In genomic region chr5:115489699-115490637, GRCm38 (mm10) we compare ENCODE assay signal across 8 mouse cellular contexts. TPM values are rescaled to one million over a fixed set of nuclear protein-coding genes. Genes with fewer than 3 reads are reported as not detected.
A peak's percentile ranks its signal among the peaks of the same experiment; 100 is the strongest.
DNase-seq lines count a peak whose midpoint lies in the region; ATAC-seq and TF ChIP-seq lines count a peak whose summit lies in the region.

No protein-coding gene starts in this region.

- H3K27me3 ChIP-seq in forebrain, embryonic 15.5 days = no peaks in the 10 kb centered on the region
- no peaks in the 10 kb centered on the region for H3K27me3 ChIP-seq in lung, embryonic 14.5 days (ENCODE audit: insufficient read depth, low read length)
- no peaks in the 10 kb centered on the region for H3K27me3 ChIP-seq in thymus, adult 2 months (ENCODE audit: control insufficient read depth, insufficient read depth, low read length)

- in situ Hi-C loops in ES-E14 (cut with MboI; ENCODE audit: low sequenced_read_pairs in 2 of 2, unreplicated experiment in 2 of 2) = no loop called here

- WGBS in forebrain, embryonic 15.5 days = under 1% methylated on average over 50 of the region's 50 CpGs
- WGBS in lung, embryonic 14.5 days = under 1% methylated on average over 50 of the region's 50 CpGs
- under 1% methylated on average over 50 of the region's 50 CpGs for WGBS in olfactory bulb, adult 2 months
- WGBS in thymus, adult 2 months = under 1% methylated on average over 50 of the region's 50 CpGs

- no peaks in the 10 kb centered on the region for H3K9me3 ChIP-seq in ES-E14 (ENCODE audit: control insufficient read depth, insufficient read depth, low read depth, low read length)
- no peaks in the 10 kb centered on the region for H3K9me3 ChIP-seq in forebrain, embryonic 15.5 days
- no peaks in the 10 kb centered on the region for H3K9me3 ChIP-seq in lung, embryonic 14.5 days (ENCODE audit: low read depth, low read length)

- H3K27ac ChIP-seq in ES-E14 (ENCODE audit: insufficient read depth, low read depth, low read length, poor library complexity, severe bottlenecking) = peak overlapping the region; percentile 100
- peak overlapping the region; percentile 100 for H3K27ac ChIP-seq in forebrain, embryonic 15.5 days (replicated peaks)
- H3K27ac ChIP-seq in layer of hippocampus, adult 2 months = peak overlapping the region; percentile 100
- H3K27ac ChIP-seq in lung, embryonic 14.5 days (ENCODE audit: low read depth) = peak overlapping the region; percentile 100
- peak overlapping the region; percentile 100 for H3K27ac ChIP-seq in olfactory bulb, adult 2 months (ENCODE audit: insufficient read depth, low read depth, low read length)
- peak overlapping the region; percentile 95 for H3K27ac ChIP-seq in thymus, adult 2 months (ENCODE audit: control insufficient read depth, insufficient read depth, low read length)

- 0 out of 2 replicates have a peak, but pooled peaks have one; percentile 27 for TF ChIP-seq POLR2A in olfactory bulb, adult 2 months (IDR thresholded peaks at IDR 0.05; ENCODE audit: insufficient read depth, low read depth, low read length)
- 0 out of 2 replicates have a peak, but pooled peaks have one; percentile 42 for TF ChIP-seq POLR2A in thymus, adult 2 months (IDR thresholded peaks at IDR 0.05; ENCODE audit: control insufficient read depth, extremely low read depth, insufficient read depth, low read length, poor library complexity)

- TF ChIP-seq CTCF in layer of hippocampus, adult 2 months (conservative IDR thresholded peaks at IDR 0.05) = no peak
- no peak for TF ChIP-seq CTCF in lung, embryonic 14.5 days (IDR thresholded peaks at IDR 0.05; ENCODE audit: low read depth)
- no peak for TF ChIP-seq CTCF in olfactory bulb, adult 2 months (IDR thresholded peaks at IDR 0.05; ENCODE audit: insufficient read depth, low read depth, low read length)
- TF ChIP-seq CTCF in thymus, adult 2 months (IDR thresholded peaks at IDR 0.05; ENCODE audit: borderline replicate concordance, control insufficient read depth, extremely low read depth, insufficient read depth, low read length, poor library complexity) = no peak

- H3K36me3 ChIP-seq in ES-E14 (ENCODE audit: control insufficient read depth, insufficient read depth, low read length, poor library complexity, severe bottlenecking) = no peaks in the 10 kb centered on the region
- no peaks in the 10 kb centered on the region for H3K36me3 ChIP-seq in forebrain, embryonic 15.5 days
- H3K36me3 ChIP-seq in lung, embryonic 14.5 days (ENCODE audit: insufficient read depth) = no peaks in the 10 kb centered on the region
- H3K36me3 ChIP-seq in thymus, adult 2 months (ENCODE audit: control insufficient read depth, insufficient read depth, low read length) = no peaks in the 10 kb centered on the region

- peak overlapping the region; percentile 78 for H3K4me2 ChIP-seq in forebrain, embryonic 15.5 days (replicated peaks)
- peak overlapping the region; percentile 66 for H3K4me2 ChIP-seq in lung, embryonic 14.5 days

- ATAC-seq in forebrain, embryonic 15.5 days (replicated peaks) = peak; percentile 82
- peak; percentile 79 for ATAC-seq in lung, embryonic 14.5 days (ENCODE audit: insufficient read depth)

- peak overlapping the region; percentile 88 for H3K9ac ChIP-seq in ES-E14 (ENCODE audit: insufficient read depth, low read depth, low read length, poor library complexity, severe bottlenecking)
- peak overlapping the region; percentile 98 for H3K9ac ChIP-seq in forebrain, embryonic 15.5 days (replicated peaks)
- H3K9ac ChIP-seq in lung, embryonic 14.5 days = peak overlapping the region; percentile 76

- H3K4me1 ChIP-seq in ES-E14 (ENCODE audit: control insufficient read depth in 2 of 2, insufficient read depth in 2 of 2, low read length in 2 of 2, poor library complexity in 1 of 2) = peaks cover 0 to 15% of the 10 kb centered on the region in 2 experiments; a peak in 1 of 4 replicates
- H3K4me1 ChIP-seq in forebrain, embryonic 15.5 days = peaks cover 35% of the 10 kb centered on the region
- H3K4me1 ChIP-seq in lung, embryonic 14.5 days (ENCODE audit: insufficient read depth) = 0 out of 2 replicates have a peak, but pooled peaks cover 5% of the 10 kb centered on the region
- peaks cover 13% of the 10 kb centered on the region for H3K4me1 ChIP-seq in olfactory bulb, adult 2 months (ENCODE audit: control insufficient read depth, insufficient read depth, low read length)
- peaks cover 16% of the 10 kb centered on the region for H3K4me1 ChIP-seq in thymus, adult 2 months (replicated peaks; ENCODE audit: control insufficient read depth, insufficient read depth, low read length)

- intact Hi-C loops in heart, postnatal 36 days (cut with DNase I) = no loop called here

- DNase-seq in ES-E14 (ENCODE audit: low read depth, low spot score) = peak; percentile 94
- peak; percentile 89 for DNase-seq in cerebellum, adult 11 months
- DNase-seq in heart, postnatal 36 days = peak; percentile 87 to 94
- peak; percentile 80 to 85 for DNase-seq in layer of hippocampus, adult 2 months (ENCODE audit: low spot score in 2 of 2)
- peak; percentile 92 for DNase-seq in lung, embryonic 14.5 days
- DNase-seq in thymus, adult 2 months = peak; percentile 78

- peak overlapping the region; percentile 0 to 21; a peak in 2 of 4 replicates for H3K4me3 ChIP-seq in ES-E14 (ENCODE audit: insufficient read depth in 1 of 2, low read depth in 1 of 2, low read length in 2 of 2, poor library complexity in 1 of 2, severe bottlenecking in 1 of 2)
- peak overlapping the region; percentile 44 for H3K4me3 ChIP-seq in forebrain, embryonic 15.5 days
- H3K4me3 ChIP-seq in layer of hippocampus, adult 2 months = peak overlapping the region; percentile 63
- H3K4me3 ChIP-seq in lung, embryonic 14.5 days (ENCODE audit: low read depth, low read length) = peak overlapping the region; percentile 28
- H3K4me3 ChIP-seq in olfactory bulb, adult 2 months (ENCODE audit: insufficient read depth, low read depth, low read length) = peak overlapping the region; percentile 47
- peak overlapping the region; percentile 39 for H3K4me3 ChIP-seq in thymus, adult 2 months (ENCODE audit: control insufficient read depth, insufficient read depth, low read length)

TF ChIP-seq in ES-E14, 5 proteins besides CTCF, POLR2A, EP300 and RAD21:
- TF ChIP-seq MAFK (IDR thresholded peaks at IDR 0.05; ENCODE audit: insufficient read depth, low read depth, low read length) = 0 out of 2 replicates have a peak, but pooled peaks have one; percentile 10
- TF ChIP-seq HCFC1 (IDR thresholded peaks at IDR 0.05; ENCODE audit: borderline replicate concordance, insufficient read depth, low read length) = peak; percentile 76
- TF ChIP-seq CHD2 (IDR thresholded peaks at IDR 0.05; ENCODE audit: low read depth, low read length) = no peak
TF ChIP-seq in ES-E14: peak in this region for 2.

RNA-seq across cellular contexts. Expression of gene Sirt4, which starts 5.4 kb away (rescaled TPM):
- total RNA-seq in ES-E14 (2012; rRNA removed) = 15.3 and 25.7 TPM in 2 replicates
- 34.0 and 34.2 TPM in 2 replicates for polyA plus RNA-seq in forebrain, embryonic 15.5 days (2015; fragmentation: Nextera tagmentation; extraction: Ambion mirVana)
- 10 to 100 TPM; 17.9 to 18.1 TPM for total RNA-seq in heart, postnatal 36 days (2021)
- 10 to 100 TPM; 37.8 to 56.5 TPM for total RNA-seq in layer of hippocampus, adult 2 months (2021)
- 22.8 and 23.9 TPM in 2 replicates for polyA plus RNA-seq in lung, embryonic 14.5 days (2014; fragmentation: Nextera tagmentation; extraction: Ambion mirVana)
- not detected in 2 replicates for polyA plus RNA-seq in olfactory bulb, adult 2 months (2012; ENCODE audit: insufficient read depth, insufficient read length, low replicate concordance, missing spikeins)
- 47.2 and 48.6 TPM in 2 replicates for polyA plus RNA-seq in thymus, adult 2 months (2012; rRNA removed)

RNA-seq across cellular contexts. Expression of gene Pxn, which starts 16.5 kb away (rescaled TPM):
- 25.5 and 29.4 TPM in 2 replicates for total RNA-seq in ES-E14 (2012; rRNA removed)
- polyA plus RNA-seq in forebrain, embryonic 15.5 days (2015; fragmentation: Nextera tagmentation; extraction: Ambion mirVana) = 19.1 and 19.7 TPM in 2 replicates
- total RNA-seq in heart, postnatal 36 days (2021) = 10 to 100 TPM; 36.2 to 37.9 TPM
- 10 to 100 TPM; 40.8 to 47.3 TPM for total RNA-seq in layer of hippocampus, adult 2 months (2021)
- polyA plus RNA-seq in lung, embryonic 14.5 days (2014; fragmentation: Nextera tagmentation; extraction: Ambion mirVana) = 22.3 and 25.2 TPM in 2 replicates
- not detected in 2 replicates for polyA plus RNA-seq in olfactory bulb, adult 2 months (2012; ENCODE audit: insufficient read depth, insufficient read length, low replicate concordance, missing spikeins)
- 161 and 172 TPM in 2 replicates for polyA plus RNA-seq in thymus, adult 2 months (2012; rRNA removed)

RNA-seq across cellular contexts. Expression of gene Pla2g1b, which starts 23.9 kb away (rescaled TPM):
- total RNA-seq in ES-E14 (2012; rRNA removed) = 31.1 and 36.6 TPM in 2 replicates
- polyA plus RNA-seq in forebrain, embryonic 15.5 days (2015; fragmentation: Nextera tagmentation; extraction: Ambion mirVana) = not detected in 2 replicates
- total RNA-seq in heart, postnatal 36 days (2021) = not detected
- total RNA-seq in layer of hippocampus, adult 2 months (2021) = not detected
- polyA plus RNA-seq in lung, embryonic 14.5 days (2014; fragmentation: Nextera tagmentation; extraction: Ambion mirVana) = 4.5 and 5.6 TPM in 2 replicates
- not detected in 2 replicates for polyA plus RNA-seq in olfactory bulb, adult 2 months (2012; ENCODE audit: insufficient read depth, insufficient read length, low replicate concordance, missing spikeins)
- 1.2 and 1.8 TPM in 2 replicates for polyA plus RNA-seq in thymus, adult 2 months (2012; rRNA removed)

Comparison
In these comparisons a context has a peak if more than half of its experiments do, and no peak if none do; other contexts are left out.
1. Peak in every context shown above with its lines: DNase-seq, ATAC-seq, H3K4me3 ChIP-seq and H3K27ac ChIP-seq.
2. H3K4me3 ChIP-seq: peak in every context shown above with its lines; median percentile 63 in layer of hippocampus, adult 2 months; 47 in olfactory bulb, adult 2 months; 44 in forebrain, embryonic 15.5 days; 39 in thymus, adult 2 months; 28 in lung, embryonic 14.5 days; 10 in ES-E14.
3. RNA of gene Sirt4, which starts 5.4 kb away (polyA plus RNA-seq): 47.2 to 48.6 TPM in thymus, adult 2 months, 34.0 to 34.2 TPM in forebrain, embryonic 15.5 days and 22.8 to 23.9 TPM in lung, embryonic 14.5 days; not detected in olfactory bulb, adult 2 months; every median in the first group is over 10 times any median in the second.